Mouse (Mus musculus) spleen, adult 2 months (tissue): ENCODE measurements at regions not wholly inside any gene's neighbourhood (a gene's known extent, or its start where the extent isn't known, plus 50 kb on each side); places are given as distances from the start of the nearest gene placed in this dataset.

ENCODE experiments used
- CTCF ChIP-seq: fragments of 200-500 bp; IDR thresholded peaks from 2 replicates; pipeline ENCODE4 v1.5.1; 2011; ENCODE audit warnings: mild to moderate bottlenecking, inconsistent platforms; ENCODE audit not compliant: insufficient read depth, insufficient read length, insufficient replicate concordance; ENCODE audit errors: extremely low read depth
- POLR2A ChIP-seq: fragments of 200-500 bp; IDR thresholded peaks from 2 replicates; pipeline ENCODE4 v1.6.1; 2011; ENCODE audit warnings: low read depth, low read length, inconsistent platforms

- TF ChIP-seq CTCF, result no peak
- TF ChIP-seq POLR2A, result no peak
Measured at GRCm38 (mm10) chr14:71532074-71532659, 932.5 kb upstream of the Fam160b2 start.
